Mouse (Mus musculus) forebrain, embryonic 11.5 days (tissue): ENCODE results near the gene Aff3. TPM values are rescaled to one million over a fixed set of nuclear protein-coding genes. Genes with fewer than 3 reads are reported as not detected.

Source experiments
- ATAC-seq: fragments of 200-750 bp; cut with Nextera tagmentation; replicated peaks from 2 replicates; pipeline ENCODE4 v1.8.0; 2017; ENCODE audit warnings: moderate TSS enrichment; ENCODE audit not compliant: low FRiP score
- DNase-seq: peaks from one replicate; pipeline ENCODE4 v3.0.0-alpha.2; 2017; ENCODE audit warnings: low spot score
- H3K27ac ChIP-seq: fragments of 300-500 bp; sonication (generic); 2 replicates; pipeline ENCODE4 v1.5.1; 2014; ENCODE audit warnings: low read depth, low read length
- H3K27me3 ChIP-seq: fragments of 300-500 bp; sonication (generic); 2 replicates; pipeline ENCODE4 v1.6.1; 2014; ENCODE audit warnings: mild to moderate bottlenecking, low read length, mixed read lengths; ENCODE audit not compliant: control insufficient read depth, insufficient read depth
- H3K36me3 ChIP-seq: fragments of 300-500 bp; sonication (generic); 2 replicates; pipeline ENCODE4 v1.6.1; 2014; ENCODE audit warnings: mild to moderate bottlenecking, low read length, moderate library complexity, mixed read lengths; ENCODE audit not compliant: control insufficient read depth, insufficient read depth
- H3K4me1 ChIP-seq: fragments of 300-500 bp; sonication (generic); replicated peaks from 2 replicates; pipeline ENCODE4 v1.6.1; 2014; ENCODE audit warnings: low read length, mixed read lengths; ENCODE audit not compliant: control insufficient read depth, insufficient read depth
- H3K4me2 ChIP-seq: fragments of 300-500 bp; sonication (generic); 2 replicates; pipeline ENCODE4 v1.6.1; 2014; ENCODE audit warnings: low read depth, mild to moderate bottlenecking, low read length, moderate library complexity, mixed read lengths; ENCODE audit not compliant: severe bottlenecking
- H3K4me3 ChIP-seq: fragments of 300-500 bp; sonication (generic); 2 replicates; pipeline ENCODE4 v1.5.1; 2014; ENCODE audit warnings: low read depth, low read length
- H3K9ac ChIP-seq: fragments of 300-500 bp; sonication (generic); 2 replicates; pipeline ENCODE4 v1.6.1; 2014; ENCODE audit warnings: low read length
- H3K9me3 ChIP-seq: fragments of 300-500 bp; sonication (generic); 2 replicates; pipeline ENCODE4 v1.6.1; 2016; ENCODE audit warnings: low read length, mixed read lengths; ENCODE audit not compliant: control insufficient read depth
- WGBS: fragments of 180-500 bp; shearing (Covaris S2); extraction: QIAGEN DNeasy Blood & Tissue Kit; methylation state at CpG from one replicate; pipeline ENCODE4 v1.1.7; 2014; 5-methylcytosine and 5-hydroxymethylcytosine counted together
- polyA plus RNA-seq: library from polyadenylated mRNA; unstranded; fragments of >200 nt; fragmentation: Nextera tagmentation; extraction: Ambion mirVana; gene quantifications from 2 replicates; pipeline ENCODE4 v1.2.1, GENCODE M21; 2014

Aff3 gene
- polyA plus RNA-seq, 1 experiment from 2014 or later: 22.8 TPM

- peak; percentile 62 for ATAC-seq
- WGBS: under 1% methylated on average over 40 of the region's 42 CpGs
- H3K9ac ChIP-seq: peak overlapping the region; percentile 94
- H3K36me3 ChIP-seq: no peaks in the 10 kb centered on the region
- H3K27ac ChIP-seq: peak overlapping the region; percentile 90
- H3K4me2 ChIP-seq: peak overlapping the region; percentile 86
- peaks cover 2% of the 10 kb centered on the region; the same call in 1 of the 2 replicates for H3K27me3 ChIP-seq
- H3K9me3 ChIP-seq: no peaks in the 10 kb centered on the region
- DNase-seq: peak; percentile 82
- peaks cover 19% of the 10 kb centered on the region; the same call in 1 of the 2 replicates for H3K4me1 ChIP-seq
- peak overlapping the region; percentile 83 for H3K4me3 ChIP-seq
Observed at GRCm38 (mm10) chr1:38627683-38628361, 36.9 kb downstream of the Aff3 start.

- WGBS: under 1% methylated on average over 82 of the region's 133 CpGs
- DNase-seq (peak; percentile 84), ATAC-seq (peak; percentile 88)
- Histone ChIP-seq H3K4me3 (peak overlapping the region; percentile 83), H3K36me3 (no peaks in the 10 kb centered on the region), H3K9ac (peak overlapping the region; percentile 94), H3K9me3 (no peaks in the 10 kb centered on the region), H3K4me1 (peaks cover 19% of the 10 kb centered on the region; the same call in 1 of the 2 replicates), H3K4me2 (peak overlapping the region; percentile 86), H3K27me3 (peaks cover 2% of the 10 kb centered on the region; the same call in 1 of the 2 replicates), H3K27ac (peak overlapping the region; percentile 90)
Observed at GRCm38 (mm10) chr1:38626739-38627661, 37.8 kb downstream of the Aff3 start.

DNA sequence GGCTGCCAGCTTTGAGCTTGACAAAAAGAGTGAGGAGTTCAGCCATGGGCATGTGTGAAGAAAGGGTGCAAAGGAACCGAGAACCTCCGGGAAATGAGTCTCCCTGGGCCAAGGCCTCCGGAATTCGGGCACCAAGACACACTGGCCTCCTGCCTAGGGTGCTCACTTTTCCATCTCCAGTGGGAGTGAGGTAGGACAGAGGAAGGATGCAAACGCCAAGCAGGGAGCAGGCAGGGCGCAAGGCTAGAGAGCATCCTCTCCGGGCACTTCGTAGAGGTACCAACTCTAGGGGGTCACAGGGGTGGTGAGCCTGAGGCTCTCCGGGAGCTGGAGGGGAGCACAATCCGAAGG, 38.4 kb downstream of the Aff3 start:
- Histone ChIP-seq H3K36me3 (no peaks in the 10 kb centered on the region), H3K27me3 (peaks cover 2% of the 10 kb centered on the region; the same call in 1 of the 2 replicates), H3K4me3 (peak overlapping the region; percentile 83), H3K9me3 (no peaks in the 10 kb centered on the region), H3K4me1 (peaks cover 19% of the 10 kb centered on the region; the same call in 1 of the 2 replicates), H3K27ac (peak overlapping the region; percentile 90; the same call in 1 of the 2 replicates), H3K9ac (peak overlapping the region; percentile 94), H3K4me2 (peak overlapping the region; percentile 86)
- ATAC-seq (peak; percentile 36), DNase-seq (no peak)
- WGBS: under 1% methylated on average over 10 of the region's 10 CpGs

DNA sequence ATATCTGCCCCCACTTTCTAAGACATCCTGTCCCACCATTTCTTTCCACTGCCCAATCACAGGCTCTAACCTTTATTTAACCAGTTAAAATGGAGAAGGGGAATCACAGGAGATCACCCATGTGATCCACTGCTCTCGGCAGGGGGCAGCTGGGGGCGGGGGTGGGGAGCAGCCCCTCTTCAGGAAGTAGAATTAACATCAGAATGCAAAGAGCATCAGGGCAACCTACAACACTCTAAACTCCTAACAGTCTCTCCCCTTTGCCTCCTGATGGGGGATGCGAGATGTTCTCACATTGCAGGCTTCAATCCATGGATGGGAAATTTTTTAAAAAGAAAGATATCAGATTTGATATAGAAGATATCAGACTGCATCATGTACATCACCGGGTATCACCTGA, 42.9 kb downstream of the Aff3 start:
- Histone ChIP-seq H3K4me2 (no peak overlapping the region), H3K4me1 (peaks cover 3% of the 10 kb centered on the region; the same call in 1 of the 2 replicates), H3K27me3 (peaks cover 2% of the 10 kb centered on the region; the same call in 1 of the 2 replicates), H3K36me3 (no peaks in the 10 kb centered on the region), H3K9ac (no peak overlapping the region), H3K4me3 (no peak overlapping the region), H3K27ac (no peak overlapping the region), H3K9me3 (no peaks in the 10 kb centered on the region)
- 46% methylated on average over 4 of the region's 4 CpGs for WGBS
- DNase-seq: no peak
- no peak for ATAC-seq

DNA sequence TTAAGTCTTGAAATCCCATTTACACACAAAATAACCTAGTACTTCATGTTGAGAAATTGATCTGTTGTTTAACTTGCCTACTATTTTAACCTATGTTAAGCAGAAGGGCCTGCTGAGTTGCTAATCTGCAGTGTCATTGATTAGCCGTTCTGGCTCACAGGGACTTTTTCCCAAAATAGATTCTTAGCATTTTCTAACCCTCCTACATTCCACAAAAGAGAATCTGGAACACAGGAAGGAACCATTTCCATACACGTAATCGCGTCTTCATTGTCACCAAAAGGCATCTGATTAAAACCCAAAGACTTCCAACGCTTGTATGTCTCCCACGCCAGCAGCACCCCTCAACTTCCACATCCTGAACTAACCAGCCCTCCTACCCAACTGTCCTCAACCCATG, 44.4 kb downstream of the Aff3 start:
- no peak overlapping the region for H3K9ac ChIP-seq
- ATAC-seq (no peak), DNase-seq (no peak)
- 85% methylated on average over 6 of the region's 6 CpGs for WGBS
- H3K27me3 ChIP-seq: no peaks in the 10 kb centered on the region
- no peak overlapping the region for H3K4me3 ChIP-seq
- no peak overlapping the region for H3K27ac ChIP-seq
- H3K9me3 ChIP-seq: no peaks in the 10 kb centered on the region
- H3K4me1 ChIP-seq: no peaks in the 10 kb centered on the region
- no peaks in the 10 kb centered on the region for H3K36me3 ChIP-seq
- H3K4me2 ChIP-seq: no peak overlapping the region

DNA sequence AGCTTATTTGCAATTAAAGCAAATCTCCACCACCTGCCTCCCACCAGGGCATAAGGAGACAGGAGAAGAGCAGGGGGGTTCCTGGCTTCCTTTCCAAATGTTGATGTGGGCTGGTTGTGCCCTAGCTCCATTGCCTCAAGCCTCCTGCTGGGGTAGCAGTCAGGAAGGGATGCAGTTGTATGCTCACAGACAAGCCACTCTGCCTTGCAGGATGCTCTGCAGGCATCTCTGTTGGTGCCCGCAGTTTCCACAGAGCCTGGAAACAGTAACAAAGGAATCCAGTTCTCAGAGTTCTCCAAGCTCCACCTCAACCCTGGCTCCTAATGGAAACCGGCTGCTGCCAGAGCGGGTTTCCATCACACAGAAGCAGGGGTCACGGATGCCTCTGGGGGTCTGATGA, 58.0 kb downstream of the Aff3 start:
- 6% methylated on average over 4 of the region's 4 CpGs for WGBS
- no peak overlapping the region for H3K4me2 ChIP-seq
- 0 out of 2 replicates have a peak, but pooled peaks have one; percentile 27 for ATAC-seq

DNA sequence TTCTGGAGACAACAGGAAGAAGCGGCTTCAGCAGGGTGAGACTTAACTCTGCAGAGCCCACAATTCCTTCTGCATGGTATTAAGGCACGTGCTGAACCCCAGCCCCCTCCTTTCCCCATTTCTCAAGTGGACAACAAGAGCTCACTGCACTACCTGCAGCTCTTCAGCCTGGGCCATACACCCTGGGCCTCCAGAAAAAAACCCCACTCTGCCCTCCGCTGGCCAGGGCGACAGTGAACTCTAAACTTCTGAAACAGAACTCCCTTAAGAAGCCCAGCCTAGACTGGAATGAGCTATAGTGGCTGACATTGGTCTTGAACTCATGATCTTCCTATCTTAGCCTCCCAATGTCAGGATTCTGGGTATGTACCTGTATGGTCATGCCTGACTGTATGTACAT, 59.3 kb downstream of the Aff3 start:
- ATAC-seq: no peak
- no peak for DNase-seq
- Histone ChIP-seq H3K36me3 (no peaks in the 10 kb centered on the region), H3K4me1 (peaks cover 4% of the 10 kb centered on the region; the same call in 1 of the 2 replicates), H3K9ac (no peak overlapping the region), H3K27me3 (no peaks in the 10 kb centered on the region), H3K27ac (no peak overlapping the region), H3K4me2 (no peak overlapping the region), H3K9me3 (no peaks in the 10 kb centered on the region), H3K4me3 (no peak overlapping the region)
- 77% methylated on average over 4 of the region's 4 CpGs for WGBS

More for the DNA sequence above, 58.0 kb downstream of the Aff3 start:
- Histone ChIP-seq H3K4me1 (peaks cover 4% of the 10 kb centered on the region; the same call in 1 of the 2 replicates), H3K27ac (peak overlapping the region; percentile 8; the same call in 1 of the 2 replicates), H3K4me3 (no peak overlapping the region), H3K27me3 (no peaks in the 10 kb centered on the region), H3K36me3 (no peaks in the 10 kb centered on the region), H3K9ac (no peak overlapping the region), H3K9me3 (no peaks in the 10 kb centered on the region)
- peak; percentile 68 for DNase-seq

- H3K4me3 ChIP-seq: no peak overlapping the region
- no peaks in the 10 kb centered on the region for H3K36me3 ChIP-seq
- DNase-seq (no peak), ATAC-seq (no peak)
- H3K4me2 ChIP-seq: no peak overlapping the region
- H3K27me3 ChIP-seq: no peaks in the 10 kb centered on the region
- WGBS: 95% methylated on average over 7 of the region's 7 CpGs
- no peaks in the 10 kb centered on the region for H3K9me3 ChIP-seq
- peaks cover 4% of the 10 kb centered on the region; the same call in 1 of the 2 replicates for H3K4me1 ChIP-seq
- H3K9ac ChIP-seq: no peak overlapping the region
- H3K27ac ChIP-seq: no peak overlapping the region
Observed at GRCm38 (mm10) chr1:38604611-38605010, 60.1 kb downstream of the Aff3 start.
